Mouse (Mus musculus): ENCODE results near the gene Cd247. TPM values are rescaled to one million over a fixed set of nuclear protein-coding genes. Genes with fewer than 3 reads are reported as not detected.

The Cd247 gene
- total RNA-seq, 1 experiment from 2014 or later, result 29.8 TPM

- ATAC-seq (ENCODE audit: extremely low read depth, insufficient number of reproducible peaks, low FRiP score, poor library complexity, severe bottlenecking), result no peak
These were observed 80.2 kb downstream of the Cd247 start for GRCm38 (mm10) chr1:165868659-165869058.

- ATAC-seq (ENCODE audit: extremely low read depth, insufficient number of reproducible peaks, low FRiP score, poor library complexity, severe bottlenecking), result no peak
These were observed 86.2 kb downstream of the Cd247 start for GRCm38 (mm10) chr1:165874645-165875044.

- ATAC-seq (ENCODE audit: extremely low read depth, insufficient number of reproducible peaks, low FRiP score, poor library complexity, severe bottlenecking), result no peak
These were observed 87.2 kb downstream of the Cd247 start for GRCm38 (mm10) chr1:165875520-165876284.

GRCm38 (mm10) chr1:165878751-165879150 lies 90.3 kb downstream of the Cd247 start:
- no peak for ATAC-seq (ENCODE audit: extremely low read depth, insufficient number of reproducible peaks, low FRiP score, poor library complexity, severe bottlenecking)

GRCm38 (mm10) chr1:165882146-165882900 lies 93.8 kb downstream of the Cd247 start:
- no peak for ATAC-seq (ENCODE audit: extremely low read depth, insufficient number of reproducible peaks, low FRiP score, poor library complexity, severe bottlenecking)

GRCm38 (mm10) chr1:165891686-165892085 lies 103.2 kb downstream of the Cd247 start:
- ATAC-seq (ENCODE audit: extremely low read depth, insufficient number of reproducible peaks, low FRiP score, poor library complexity, severe bottlenecking), result no peak

GRCm38 (mm10) chr1:165903596-165903995 lies 115.1 kb downstream of the Cd247 start:
- ATAC-seq (ENCODE audit: extremely low read depth, insufficient number of reproducible peaks, low FRiP score, poor library complexity, severe bottlenecking), result no peak

GRCm38 (mm10) chr1:165908153-165908552 lies 119.7 kb downstream of the Cd247 start:
- no peak for ATAC-seq (ENCODE audit: extremely low read depth, insufficient number of reproducible peaks, low FRiP score, poor library complexity, severe bottlenecking)

- no peak for ATAC-seq (ENCODE audit: extremely low read depth, insufficient number of reproducible peaks, low FRiP score, poor library complexity, severe bottlenecking)
These were observed 120.3 kb downstream of the Cd247 start for GRCm38 (mm10) chr1:165908806-165909205.

- no peak for ATAC-seq (ENCODE audit: extremely low read depth, insufficient number of reproducible peaks, low FRiP score, poor library complexity, severe bottlenecking)
These were observed 121.0 kb downstream of the Cd247 start for GRCm38 (mm10) chr1:165909471-165909870.

- no peak for ATAC-seq (ENCODE audit: extremely low read depth, insufficient number of reproducible peaks, low FRiP score, poor library complexity, severe bottlenecking)
These were observed 125.4 kb downstream of the Cd247 start for GRCm38 (mm10) chr1:165913720-165914415.

GRCm38 (mm10) chr1:165914416-165914801 lies 125.9 kb downstream of the Cd247 start:
- no peak for ATAC-seq (ENCODE audit: extremely low read depth, insufficient number of reproducible peaks, low FRiP score, poor library complexity, severe bottlenecking)

- no peak for ATAC-seq (ENCODE audit: extremely low read depth, insufficient number of reproducible peaks, low FRiP score, poor library complexity, severe bottlenecking)
These were observed 132.5 kb downstream of the Cd247 start for GRCm38 (mm10) chr1:165921026-165921425.

GRCm38 (mm10) chr1:165922488-165922887 lies 134.0 kb downstream of the Cd247 start:
- no peak for ATAC-seq (ENCODE audit: extremely low read depth, insufficient number of reproducible peaks, low FRiP score, poor library complexity, severe bottlenecking)

GRCm38 (mm10) chr1:165925207-165925606 lies 136.7 kb downstream of the Cd247 start:
- ATAC-seq (ENCODE audit: extremely low read depth, insufficient number of reproducible peaks, low FRiP score, poor library complexity, severe bottlenecking), result no peak

Other genes starting within 250 kb of the Cd247 start
- not detected in 2 replicates for gene Mpzl1, start 154.1 kb upstream of the Cd247 start, total RNA-seq (2017)
- 371 and 393 TPM in 2 replicates for gene Rcsd1, start 78.9 kb upstream of the Cd247 start, total RNA-seq (2017)
- gene Creg1, start 24.9 kb upstream of the Cd247 start, total RNA-seq (2017), result 78.8 and 92.3 TPM in 2 replicates
- gene Pou2f1, start 214.0 kb downstream of the Cd247 start, total RNA-seq (2017), result 36.8 and 50.4 TPM in 2 replicates